Mouse (Mus musculus) erythroblast, embryonic 14.5 days (primary cell): Measurements from ENCODE around the gene Ppp1r16b. TPM values are rescaled to one million over a fixed set of nuclear protein-coding genes. Genes with fewer than 3 reads are reported as not detected.

Source experiments
- H3K27me3 ChIP-seq: 2 replicates; pipeline ENCODE4 v1.6.1; 2012; ENCODE audit warnings: inconsistent platforms; ENCODE audit not compliant: control insufficient read depth
- H3K36me3 ChIP-seq: 2 replicates; pipeline ENCODE4 v1.6.1; 2012; ENCODE audit warnings: mild to moderate bottlenecking, inconsistent platforms; ENCODE audit not compliant: control insufficient read depth
- H3K4me1 ChIP-seq: 2 replicates; pipeline ENCODE4 v1.6.1; 2012; ENCODE audit warnings: inconsistent platforms; ENCODE audit not compliant: control insufficient read depth
- H3K4me3 ChIP-seq: replicated peaks from 2 replicates; pipeline ENCODE3; 2012; ENCODE audit warnings: moderate library complexity, mild to moderate bottlenecking, inconsistent platforms
- H3K9me3 ChIP-seq: 2 replicates; pipeline ENCODE4 v1.6.1; 2012; ENCODE audit warnings: low read length, inconsistent platforms, mixed read lengths; ENCODE audit not compliant: control insufficient read depth
- GATA1 ChIP-seq: IDR thresholded peaks from 2 replicates; pipeline ENCODE4 v1.6.1; 2012; ENCODE audit warnings: low read length, inconsistent platforms, mixed read lengths
- TAL1 ChIP-seq: IDR thresholded peaks from 3 replicates; pipeline ENCODE4 v1.6.1; 2012; ENCODE audit warnings: low read length, inconsistent platforms, mixed read lengths
- polyA plus RNA-seq: library from polyadenylated mRNA; stranded (reverse); fragments of >175 nt; gene quantifications from 2 replicates; pipeline ENCODE4 v1.2.3, GENCODE M21; 2012

Ppp1r16b gene
- polyA plus RNA-seq, 1 experiment, result 0.01 TPM

GRCm38 (mm10) chr2:158674131-158674530 lies 8.9 kb downstream of the Ppp1r16b start:
- TF ChIP-seq TAL1 (no peak), GATA1 (no peak)
- no peaks in the 10 kb centered on the region for H3K36me3 ChIP-seq
- H3K9me3 ChIP-seq, result no peaks in the 10 kb centered on the region
- H3K4me1 ChIP-seq, result no peaks in the 10 kb centered on the region
- no peak overlapping the region for H3K4me3 ChIP-seq
- H3K27me3 ChIP-seq, result peaks cover 15% of the 10 kb centered on the region

GRCm38 (mm10) chr2:158674759-158675158 lies 9.6 kb downstream of the Ppp1r16b start:
- TF ChIP-seq GATA1, result no peak
- TF ChIP-seq TAL1, result no peak
- H3K9me3 ChIP-seq, result no peaks in the 10 kb centered on the region
- no peaks in the 10 kb centered on the region for H3K4me1 ChIP-seq
- no peak overlapping the region for H3K4me3 ChIP-seq
- peaks cover 9% of the 10 kb centered on the region for H3K27me3 ChIP-seq
- no peaks in the 10 kb centered on the region for H3K36me3 ChIP-seq

- Histone ChIP-seq H3K4me3 (no peak overlapping the region), H3K36me3 (no peaks in the 10 kb centered on the region), H3K9me3 (no peaks in the 10 kb centered on the region), H3K27me3 (peaks cover 5% of the 10 kb centered on the region), H3K4me1 (no peaks in the 10 kb centered on the region)
- no peak for TF ChIP-seq GATA1
- TF ChIP-seq TAL1, result no peak
These were observed 10.0 kb downstream of the Ppp1r16b start for GRCm38 (mm10) chr2:158675161-158675560.

- H3K9me3 ChIP-seq, result no peaks in the 10 kb centered on the region
These were observed 10.8 kb downstream of the Ppp1r16b start for GRCm38 (mm10) chr2:158675907-158676533.

GRCm38 (mm10) chr2:158677946-158678345 lies 12.7 kb downstream of the Ppp1r16b start:
- Histone ChIP-seq H3K36me3 (no peaks in the 10 kb centered on the region), H3K9me3 (no peaks in the 10 kb centered on the region), H3K4me3 (no peak overlapping the region), H3K4me1 (no peaks in the 10 kb centered on the region), H3K27me3 (no peaks in the 10 kb centered on the region)
- TF ChIP-seq TAL1, result no peak

More at GRCm38 (mm10) chr2:158675907-158676533, 10.8 kb downstream of the Ppp1r16b start:
- Histone ChIP-seq H3K4me3 (no peak overlapping the region), H3K36me3 (no peaks in the 10 kb centered on the region), H3K27me3 (no peaks in the 10 kb centered on the region), H3K4me1 (no peaks in the 10 kb centered on the region)
- TF ChIP-seq TAL1 (no peak), GATA1 (no peak)

GRCm38 (mm10) chr2:158679091-158679490 lies 13.9 kb downstream of the Ppp1r16b start:
- Histone ChIP-seq H3K4me1 (no peaks in the 10 kb centered on the region), H3K36me3 (no peaks in the 10 kb centered on the region), H3K9me3 (no peaks in the 10 kb centered on the region), H3K4me3 (no peak overlapping the region), H3K27me3 (no peaks in the 10 kb centered on the region)
- TF ChIP-seq GATA1 (no peak), TAL1 (no peak)

- Histone ChIP-seq H3K4me3 (no peak overlapping the region), H3K4me1 (no peaks in the 10 kb centered on the region), H3K27me3 (no peaks in the 10 kb centered on the region), H3K36me3 (no peaks in the 10 kb centered on the region), H3K9me3 (no peaks in the 10 kb centered on the region)
- TF ChIP-seq TAL1 (no peak), GATA1 (no peak)
These were observed 15.2 kb downstream of the Ppp1r16b start for GRCm38 (mm10) chr2:158680357-158680889.

- no peaks in the 10 kb centered on the region for H3K4me1 ChIP-seq
- no peak overlapping the region for H3K4me3 ChIP-seq
- H3K9me3 ChIP-seq, result no peaks in the 10 kb centered on the region
- H3K36me3 ChIP-seq, result no peaks in the 10 kb centered on the region
- TF ChIP-seq GATA1 (no peak), TAL1 (no peak)
- no peaks in the 10 kb centered on the region for H3K27me3 ChIP-seq
These were observed 16.5 kb downstream of the Ppp1r16b start for GRCm38 (mm10) chr2:158681714-158682113.

- H3K9me3 ChIP-seq, result no peaks in the 10 kb centered on the region
- no peak for TF ChIP-seq GATA1
- TF ChIP-seq TAL1, result no peak
- H3K27me3 ChIP-seq, result no peaks in the 10 kb centered on the region
- no peaks in the 10 kb centered on the region for H3K36me3 ChIP-seq
- no peaks in the 10 kb centered on the region for H3K4me1 ChIP-seq
- H3K4me3 ChIP-seq, result no peak overlapping the region
These were observed 17.3 kb downstream of the Ppp1r16b start for GRCm38 (mm10) chr2:158682344-158683037.
